Mouse (Mus musculus) 3134 (cell line): ENCODE data around the gene Auts2.

ENCODE experiments used
- DNase-seq: peaks from one replicate; pipeline ENCODE4 v3.0.0-alpha.2; 2011; ENCODE audit warnings: low spot score; ENCODE audit not compliant: insufficient read length; ENCODE audit errors: extremely low read depth

Auts2 gene

DNA sequence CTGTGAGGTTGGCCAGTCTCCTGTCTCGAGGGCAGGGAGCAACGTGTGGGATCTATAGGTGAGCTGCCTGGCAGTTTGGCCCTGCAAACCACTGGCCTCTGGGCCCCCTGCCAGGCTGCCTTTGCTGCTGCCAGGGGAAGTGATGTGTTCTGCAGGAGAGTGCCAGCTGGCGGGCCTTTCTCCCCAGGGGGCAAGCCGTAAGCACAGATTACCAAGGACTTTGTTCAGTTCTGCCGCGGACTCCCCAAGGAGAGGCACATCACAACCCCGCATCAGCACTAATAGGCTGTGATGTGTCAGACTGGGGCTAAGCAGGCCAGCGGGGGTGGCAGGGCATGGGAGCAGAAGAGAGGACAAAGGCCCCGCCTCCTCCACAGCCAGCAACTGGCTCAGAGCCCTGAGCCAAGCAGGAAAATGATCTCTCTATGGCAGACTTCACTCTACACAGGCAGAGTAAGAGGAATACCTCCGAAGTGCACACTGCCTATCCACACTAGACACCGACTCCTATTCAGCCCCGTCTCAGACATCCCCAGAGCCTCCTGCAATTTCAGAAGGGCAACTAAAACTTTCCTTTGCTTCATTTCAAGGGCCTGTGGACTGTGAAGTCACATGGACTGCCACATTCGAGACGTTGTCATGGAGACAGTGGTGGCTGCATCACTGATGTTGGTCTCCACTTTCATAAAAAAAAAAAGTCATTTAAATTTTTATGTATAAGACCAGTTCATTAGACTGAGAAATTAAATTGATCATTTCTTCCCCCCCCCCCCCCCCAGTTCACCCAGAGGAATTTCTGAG lies 942.6 kb downstream of the Auts2 start:
- DNase-seq: peak; percentile 82

DNA sequence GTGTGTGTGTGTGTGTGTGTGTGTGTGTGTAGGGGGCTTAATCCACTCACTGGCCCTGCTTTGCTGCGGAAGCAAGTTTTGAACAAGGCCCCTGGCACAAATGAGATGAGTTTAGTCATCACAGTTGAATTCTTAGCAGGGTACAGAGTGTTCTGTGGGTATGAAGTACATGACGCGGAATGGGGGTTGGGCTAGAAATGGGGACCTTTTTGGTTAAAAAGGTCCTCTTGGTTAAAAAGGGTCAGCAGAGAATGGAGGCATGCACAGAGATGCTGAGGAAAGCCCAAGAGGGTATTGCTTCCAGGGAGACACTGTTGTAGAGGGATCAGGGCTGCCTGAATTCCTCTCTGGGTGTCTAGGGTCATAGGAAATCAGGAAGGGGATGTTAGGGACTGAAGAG lies 945.6 kb downstream of the Auts2 start:
- DNase-seq: no peak

GRCm38 (mm10) chr5:131596591-131596990 lies 946.6 kb downstream of the Auts2 start:
- DNase-seq: no peak

GRCm38 (mm10) chr5:131595730-131596129 lies 947.4 kb downstream of the Auts2 start:
- DNase-seq: no peak

DNA sequence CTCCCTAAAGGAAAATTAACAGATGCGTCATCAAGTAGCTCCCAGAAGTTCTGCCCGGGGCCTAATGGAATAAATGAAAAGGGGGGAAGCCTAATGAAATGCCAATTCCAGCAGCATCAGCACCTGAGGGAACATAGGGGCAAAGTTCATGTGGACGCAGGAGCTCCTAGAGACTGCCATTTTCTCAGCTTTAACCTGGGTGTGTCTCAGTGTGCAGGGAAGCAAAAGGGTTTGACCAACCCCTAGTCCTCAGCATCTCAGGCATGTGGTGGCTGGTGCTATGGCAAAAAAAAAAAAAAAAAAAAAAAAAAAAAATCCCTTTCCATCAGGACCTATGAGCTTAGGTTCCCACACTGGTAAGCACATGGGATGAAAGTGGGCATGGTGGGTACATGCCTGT lies 948.5 kb downstream of the Auts2 start:
- no peak for DNase-seq

- DNase-seq: no peak
These were observed 949.9 kb downstream of the Auts2 start for GRCm38 (mm10) chr5:131593261-131593660.

GRCm38 (mm10) chr5:131589948-131590467 lies 953.1 kb downstream of the Auts2 start:
- DNase-seq: no peak

DNA sequence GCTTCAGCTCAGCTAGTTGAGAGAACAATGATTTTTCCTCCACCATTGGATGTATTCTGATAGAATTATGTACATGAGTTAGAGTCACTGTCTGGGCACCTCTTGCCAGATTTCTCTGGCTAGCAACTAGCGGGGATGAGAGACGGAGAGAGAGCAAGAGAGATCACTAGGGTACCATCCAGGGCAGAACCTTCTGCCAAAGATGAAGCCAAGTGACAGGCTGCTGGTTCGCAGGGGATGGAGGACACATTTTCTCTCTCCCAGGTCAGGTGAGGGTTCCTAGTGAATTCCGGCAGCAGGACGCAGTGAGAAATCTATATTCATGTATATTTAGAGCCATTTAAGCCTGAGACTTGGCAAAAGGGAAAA lies 956.8 kb downstream of the Auts2 start:
- no peak for DNase-seq

DNA sequence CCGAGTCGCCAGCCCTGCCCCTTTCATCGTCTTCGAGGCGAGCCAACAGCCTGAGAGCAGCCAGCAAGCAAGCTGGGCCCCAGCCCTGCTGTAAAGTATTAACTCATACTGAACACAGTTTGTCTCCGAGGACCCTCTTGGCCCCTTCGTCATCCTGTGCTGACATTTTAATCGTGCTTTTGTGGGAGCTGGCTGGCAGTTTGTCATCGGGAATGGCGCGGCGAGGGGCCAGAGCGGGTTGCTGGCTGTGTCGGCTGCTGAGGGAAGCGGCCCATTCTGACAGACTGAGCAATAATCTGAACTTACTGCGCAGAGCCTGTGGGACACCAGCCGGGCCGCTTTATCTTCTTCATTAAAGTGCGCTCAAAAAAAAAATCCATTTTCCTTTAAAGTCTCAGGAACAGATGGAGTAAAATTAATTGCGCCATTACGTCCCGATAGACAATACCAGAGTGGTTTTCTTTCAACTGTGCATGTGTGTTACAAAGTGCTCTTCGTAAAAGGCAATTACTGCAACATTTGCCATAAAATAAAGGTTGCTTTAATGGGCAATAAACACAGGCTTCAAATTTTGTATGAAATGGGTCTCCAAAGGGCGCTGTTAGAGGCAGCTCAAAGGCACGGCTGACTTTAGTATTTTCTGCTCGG lies 957.3 kb downstream of the Auts2 start:
- DNase-seq: no peak

GRCm38 (mm10) chr5:131584260-131585135 lies 958.6 kb downstream of the Auts2 start:
- DNase-seq: no peak

- no peak for DNase-seq
These were observed 961.8 kb downstream of the Auts2 start for GRCm38 (mm10) chr5:131581110-131582050.

- DNase-seq: no peak
These were observed 964.4 kb downstream of the Auts2 start for GRCm38 (mm10) chr5:131578737-131579136.

DNA sequence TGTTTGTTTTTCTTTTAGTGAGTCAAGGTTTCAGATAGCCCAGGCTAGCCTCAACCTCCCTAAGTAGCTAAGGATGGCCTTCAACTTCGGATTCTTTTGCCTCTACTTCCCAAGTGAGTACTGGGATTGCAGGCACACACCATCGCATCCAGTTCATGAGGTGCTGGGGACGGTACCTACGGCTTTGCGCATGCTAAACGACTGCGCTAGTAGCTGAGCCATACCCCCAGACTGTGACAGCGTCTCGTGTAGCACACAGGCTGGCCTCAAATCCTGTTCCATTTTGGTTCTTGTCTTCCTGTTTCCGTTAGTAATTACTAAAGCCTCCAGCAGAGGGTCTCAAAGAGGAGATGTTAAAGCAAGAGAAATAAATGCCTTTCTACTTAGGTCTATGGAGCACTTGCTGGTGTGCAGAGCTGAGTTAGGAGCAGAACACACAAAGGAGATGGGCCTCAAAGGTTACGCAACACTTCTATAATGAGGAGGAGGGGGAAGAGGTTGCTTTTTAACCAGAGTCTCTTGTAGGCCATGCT lies 967.3 kb downstream of the Auts2 start:
- no peak for DNase-seq

GRCm38 (mm10) chr5:131575086-131575514 lies 968.0 kb downstream of the Auts2 start:
- DNase-seq: no peak

DNA sequence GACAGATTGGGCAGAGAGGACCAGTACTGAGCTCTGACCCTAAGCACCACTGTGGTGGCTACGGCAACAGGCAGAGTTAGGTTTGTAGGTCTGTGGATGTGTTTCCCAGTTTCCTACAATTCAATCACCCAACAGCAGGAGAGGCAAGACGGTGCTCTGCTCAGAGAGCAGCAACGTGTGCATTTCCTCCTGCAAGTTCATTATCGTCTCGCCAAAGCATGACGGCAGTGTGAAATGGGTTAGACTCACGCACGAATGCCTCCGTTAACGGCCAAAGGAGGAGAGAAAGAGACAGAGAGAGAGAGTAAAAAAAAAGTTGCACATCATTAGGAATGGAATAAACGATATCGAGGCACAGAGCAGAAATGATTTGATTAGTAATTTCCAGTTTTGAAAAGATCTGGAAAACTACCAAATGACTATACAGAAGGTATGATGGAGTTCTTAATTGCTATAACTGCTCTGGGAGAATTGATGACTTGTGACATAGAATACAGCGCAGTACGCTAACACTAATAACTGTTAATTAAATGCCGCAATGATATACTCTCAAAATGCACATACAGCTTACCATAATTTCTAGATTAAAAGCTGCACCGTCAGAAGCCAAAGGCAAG lies 968.6 kb downstream of the Auts2 start:
- no peak for DNase-seq

- DNase-seq: no peak
These were observed 969.6 kb downstream of the Auts2 start for GRCm38 (mm10) chr5:131573296-131574177.

- no peak for DNase-seq
These were observed 977.1 kb downstream of the Auts2 start for GRCm38 (mm10) chr5:131566032-131566431.

DNA sequence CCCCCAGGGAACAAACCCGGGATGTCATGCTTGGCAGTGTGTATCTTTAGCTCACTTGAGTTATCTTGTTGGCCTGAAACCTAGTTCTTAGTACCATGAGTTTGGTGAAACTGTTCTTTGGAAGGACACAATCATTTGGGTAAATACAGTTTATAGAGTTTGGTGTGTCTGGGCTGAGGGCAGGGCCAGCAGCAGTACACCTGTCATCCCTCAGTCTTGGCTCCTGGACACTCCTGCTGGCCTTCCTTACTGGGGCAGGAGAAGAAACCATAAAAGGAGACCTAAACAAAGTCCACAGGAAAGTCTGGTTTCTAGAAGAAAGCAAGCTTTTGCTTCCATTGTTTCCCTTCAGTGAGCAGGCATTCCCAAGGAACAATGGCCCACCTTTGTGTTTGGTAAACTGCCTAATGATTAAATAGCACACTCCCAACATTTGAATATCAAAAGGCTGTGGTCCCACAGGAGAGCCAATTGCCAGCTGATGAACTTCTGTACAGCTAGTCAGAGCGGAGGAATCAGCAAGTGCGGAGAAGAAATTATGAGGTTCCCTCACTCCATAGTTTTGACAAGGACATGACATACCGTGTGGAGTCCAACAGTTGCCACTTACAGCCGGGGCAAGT lies 979.4 kb downstream of the Auts2 start:
- no peak for DNase-seq
